14 mouse cellular contexts compared by ENCODE assay signal in the genomic region with DNA sequence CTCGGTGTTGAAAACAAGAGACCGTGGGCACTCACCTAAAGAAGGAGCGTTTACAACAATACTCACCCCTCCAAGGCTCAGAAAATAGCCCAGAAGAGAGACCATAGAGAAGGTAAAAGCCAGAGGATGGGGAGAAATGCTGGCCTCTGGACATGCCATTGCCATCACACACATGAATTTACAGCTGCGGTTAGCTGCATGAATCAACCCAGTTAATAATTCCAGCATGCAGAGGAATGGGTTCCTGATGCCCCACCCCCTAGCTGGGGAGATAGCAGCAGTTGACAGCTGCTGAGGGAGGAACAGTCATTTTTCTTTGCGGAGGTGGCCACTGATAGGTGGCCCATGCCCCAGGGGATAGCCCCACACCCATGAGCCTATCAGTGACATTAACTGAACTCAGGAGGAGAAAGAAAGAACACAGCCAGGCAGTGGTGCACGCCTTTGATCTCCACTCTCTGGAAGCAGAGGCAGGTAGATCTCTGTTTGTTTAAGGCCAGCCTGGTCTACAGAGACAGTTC.
"Had no signal": no experiment of that assay in that cellular context is flagged by ENCODE, and none has a peak within 500 bp of the region (broad histone marks: within the 10 kb centered on the region; RNA-seq: fewer than 3 reads in every experiment).

No protein-coding gene starts in this region.

- H3K9me3 ChIP-seq: limb, embryonic 15.5 days; neural tube, embryonic 13.5 days had no signal

- H3K27ac ChIP-seq: left cerebral cortex, adult 2 months; limb, embryonic 15.5 days; midbrain, embryonic 10.5 days; neural tube, embryonic 13.5 days had no signal

- ATAC-seq: intestine, postnatal 0 days had no signal

- H3K27me3 ChIP-seq: limb, embryonic 15.5 days; neural tube, embryonic 13.5 days had no signal

- H3K4me2 ChIP-seq: limb, embryonic 15.5 days; lung, embryonic 14.5 days; neural tube, embryonic 13.5 days had no signal

- H3K4me3 ChIP-seq: left cerebral cortex, adult 2 months; limb, embryonic 15.5 days; midbrain, embryonic 10.5 days; neural tube, embryonic 13.5 days had no signal

- H3K36me3 ChIP-seq: limb, embryonic 15.5 days; midbrain, embryonic 10.5 days; neural tube, embryonic 13.5 days had no signal

- H3K9ac ChIP-seq: limb, embryonic 15.5 days; lung, embryonic 14.5 days; neural tube, embryonic 13.5 days had no signal

- DNase-seq: kidney, adult 8-10 months; kidney, postnatal 25 days; lung, embryonic 14.5 days; lung, postnatal 10 days; lung, postnatal 4 days; midbrain, embryonic 14.5 days; retina, postnatal 1 day; right cerebral cortex, postnatal 14 days; thymus, postnatal 36 days had no signal
